Mouse (Mus musculus) lung, adult 2 months (tissue): ENCODE data around the gene Rps15a. TPM values are rescaled to one million over a fixed set of nuclear protein-coding genes. Genes with fewer than 3 reads are reported as not detected.

ENCODE experiments used
- DNase-seq: peaks from one replicate; pipeline ENCODE4 v3.0.0; 2022
- H3K4me1 ChIP-seq: fragments of 200-500 bp; 2 replicates; pipeline ENCODE4 v1.6.1; 2011; ENCODE audit warnings: low read length; ENCODE audit not compliant: control insufficient read depth, insufficient read depth
- H3K4me3 ChIP-seq: fragments of 200-500 bp; replicated peaks from 2 replicates; pipeline ENCODE3; 2011; ENCODE audit warnings: low read depth, mild to moderate bottlenecking, control low read depth, low read length; ENCODE audit errors: extremely low read depth
- CTCF ChIP-seq: fragments of 200-500 bp; IDR thresholded peaks from 2 replicates; pipeline ENCODE4 v1.5.1; 2011; ENCODE audit warnings: mild to moderate bottlenecking, low read length, control low read depth; ENCODE audit not compliant: insufficient read depth
- POLR2A ChIP-seq: fragments of 200-500 bp; IDR thresholded peaks from 2 replicates; pipeline ENCODE4 v1.6.1; 2011; ENCODE audit warnings: low read depth, mild to moderate bottlenecking, control low read depth, low read length, borderline replicate concordance; ENCODE audit errors: extremely low read depth
- WGBS: fragments of 180-500 bp; shearing (Covaris S2); methylation state at CpG from one replicate; pipeline ENCODE4 v1.1.7; 2018; 5-methylcytosine and 5-hydroxymethylcytosine counted together
- polyA plus RNA-seq: library from polyadenylated mRNA; depleted of rRNA; stranded (reverse); fragments of >200 nt; gene quantifications from 2 replicates; pipeline ENCODE4 v1.2.3, GENCODE M21; 2012; rRNA removed

Rps15a gene
- 435 and 792 TPM in 2 replicates for polyA plus RNA-seq

DNA sequence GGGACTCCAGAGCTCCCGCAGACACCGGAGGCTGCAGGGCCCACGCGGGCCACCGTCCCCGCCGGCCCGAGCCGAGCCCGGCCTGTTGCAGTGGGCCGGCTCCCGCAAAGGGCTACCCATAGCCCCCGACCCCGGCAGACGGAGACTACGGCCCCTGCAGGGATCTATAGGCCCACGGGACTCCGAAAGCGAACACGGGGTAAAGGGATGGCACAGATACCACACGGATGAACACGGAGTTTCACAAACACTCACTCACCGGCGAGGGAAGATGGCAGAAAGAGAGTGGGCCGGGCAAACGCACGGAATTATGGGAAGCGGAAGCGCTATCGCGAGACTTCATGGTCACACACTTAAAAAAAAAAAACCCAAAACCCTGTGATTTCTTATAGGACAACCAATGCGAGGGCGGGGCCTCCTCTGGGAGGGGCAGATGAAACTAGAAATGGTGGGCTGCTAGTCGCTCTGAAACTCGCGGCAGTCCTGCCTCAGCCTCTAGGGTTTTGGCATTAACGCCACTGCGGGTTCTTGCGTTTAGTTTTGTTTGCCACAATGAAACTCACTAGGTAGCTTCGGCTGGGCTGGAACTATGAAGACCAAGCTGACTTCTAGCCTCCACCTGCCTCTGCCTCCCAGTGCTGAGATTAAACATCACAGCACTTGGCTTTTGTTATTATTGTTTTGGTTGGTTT is at the start of gene Rps15a:
TSS of gene Rps15a (minus strand) at position 312 of the 692 bp plus-strand sequence.
- peak; percentile 95 for DNase-seq
- H3K4me1 ChIP-seq, result peaks cover 32% of the 10 kb centered on the region
- TF ChIP-seq CTCF (no peak), POLR2A (peak; percentile 85; the same call in 1 of the 2 replicates)

DNA sequence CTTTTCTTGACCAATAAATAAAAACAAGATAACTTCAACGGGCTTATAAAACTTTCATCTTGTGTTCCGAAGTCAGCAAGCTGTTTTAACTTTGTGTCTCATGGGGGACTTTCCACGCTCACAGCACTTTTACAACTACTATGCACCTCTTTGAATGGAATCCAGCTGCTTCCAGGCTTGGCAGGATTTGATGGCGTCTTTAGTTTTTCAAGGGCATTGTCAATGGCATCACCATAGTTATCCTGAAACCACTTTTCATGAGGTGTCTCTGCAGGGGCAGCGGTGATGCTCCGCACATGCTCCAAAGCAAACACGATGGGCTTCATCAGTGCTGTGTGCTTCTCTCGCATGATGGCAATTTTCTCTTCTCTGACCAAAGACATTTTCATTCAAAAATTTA is 47.0 kb upstream of the Rps15a start:
- H3K4me1 ChIP-seq, result no peaks in the 10 kb centered on the region
- H3K4me3 ChIP-seq, result no peak overlapping the region
- WGBS, result 95% methylated on average over 8 of the region's 8 CpGs
- TF ChIP-seq POLR2A (no peak), CTCF (no peak)
- DNase-seq, result no peak

More for the DNA sequence above, at the start of gene Rps15a:
- peak within 1 kb of the TSS; percentile 82 for H3K4me3 ChIP-seq
- under 1% methylated on average over 40 of the region's 40 CpGs for WGBS

DNA sequence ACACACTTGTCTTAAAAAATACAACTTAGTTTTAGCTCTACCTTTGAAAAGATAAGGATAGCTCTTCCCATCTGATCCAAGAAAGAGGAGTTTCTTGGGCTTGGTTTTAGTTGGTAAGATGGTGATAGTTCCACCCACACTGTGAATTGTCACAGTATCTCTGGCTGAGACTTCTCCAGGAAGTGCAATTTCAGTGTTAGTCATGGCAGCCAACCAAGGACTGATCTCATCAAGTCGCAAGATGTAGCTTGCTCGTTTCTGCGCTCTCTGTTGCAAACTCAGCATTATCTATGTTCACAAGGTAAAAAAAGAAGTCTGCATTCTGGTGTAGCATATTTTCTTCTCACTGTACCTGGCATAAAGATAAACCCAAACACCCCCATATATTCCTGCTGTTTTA is 44.1 kb upstream of the Rps15a start:
- DNase-seq, result no peak
- H3K4me1 ChIP-seq, result no peaks in the 10 kb centered on the region
- TF ChIP-seq CTCF (no peak), POLR2A (no peak)
- no peak overlapping the region for H3K4me3 ChIP-seq
- 72% methylated on average over 3 of the region's 3 CpGs for WGBS

DNA sequence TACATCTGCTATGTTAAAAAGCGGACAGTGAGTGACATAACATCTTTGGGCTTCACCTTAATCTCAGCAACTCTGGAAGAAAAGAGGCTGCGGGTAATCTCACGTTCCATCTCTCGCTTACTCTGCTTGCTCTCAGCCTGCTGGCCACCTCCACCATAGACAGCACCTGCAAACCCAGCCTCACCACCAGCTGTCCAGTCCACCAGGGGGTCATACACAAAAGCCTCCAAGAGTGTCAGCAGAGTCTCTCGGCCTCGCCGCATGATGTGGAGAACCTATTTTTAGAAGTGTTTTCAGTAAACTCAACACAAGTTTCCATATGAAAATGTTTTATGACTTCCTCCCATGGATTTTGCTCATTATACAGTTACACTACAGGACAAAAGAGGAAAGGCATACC is 40.5 kb upstream of the Rps15a start:
- TF ChIP-seq POLR2A (no peak), CTCF (no peak)
- H3K4me3 ChIP-seq, result no peak overlapping the region
- 88% methylated on average over 7 of the region's 7 CpGs for WGBS

DNA sequence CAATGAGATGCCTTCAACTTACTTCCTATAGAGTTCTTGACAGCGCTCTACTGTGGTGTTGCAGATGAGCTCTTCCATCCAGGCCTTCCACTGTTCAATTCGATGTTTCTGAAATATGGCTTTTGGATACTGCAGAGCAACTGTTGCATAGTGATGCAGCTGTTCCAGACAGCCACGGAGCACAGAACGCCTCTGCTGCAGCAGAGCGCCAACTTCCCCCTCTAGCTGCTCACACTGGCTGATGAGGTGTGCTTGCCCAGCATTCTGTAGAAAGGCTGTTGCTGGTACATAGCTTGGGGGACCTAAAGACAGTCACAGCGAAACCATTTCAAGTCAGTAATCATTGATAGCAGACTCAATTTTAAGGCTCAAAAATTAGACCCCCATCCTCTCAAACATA is 38.2 kb upstream of the Rps15a start:
- Histone ChIP-seq H3K4me1 (no peaks in the 10 kb centered on the region), H3K4me3 (no peak overlapping the region)
- 85% methylated on average over 6 of the region's 6 CpGs for WGBS
- no peak for DNase-seq
- TF ChIP-seq CTCF (no peak), POLR2A (no peak)

More for the DNA sequence above, 40.5 kb upstream of the Rps15a start:
- H3K4me1 ChIP-seq, result no peaks in the 10 kb centered on the region
- DNase-seq, result no peak

DNA sequence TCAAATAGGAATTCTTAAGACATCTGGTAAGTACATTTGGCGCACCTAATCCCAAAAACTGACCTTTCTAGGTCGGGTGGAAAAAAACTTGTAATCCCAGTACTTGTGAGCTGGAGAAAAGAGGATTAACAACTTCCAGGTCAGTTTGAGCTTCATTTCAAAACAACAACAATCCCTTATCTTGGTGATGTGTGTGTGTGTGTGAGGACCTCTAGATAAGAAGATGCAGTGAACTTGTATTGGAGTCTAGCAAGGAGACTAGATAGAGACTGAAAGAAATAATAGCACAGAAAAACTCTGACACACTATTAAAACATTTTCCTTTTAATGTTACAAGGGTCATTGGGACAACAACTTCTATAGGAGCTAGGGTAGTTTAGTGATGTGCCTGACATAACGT is 27.6 kb upstream of the Rps15a start:
- DNase-seq, result no peak
- TF ChIP-seq POLR2A (no peak), CTCF (no peak)
- Histone ChIP-seq H3K4me3 (no peak overlapping the region), H3K4me1 (no peaks in the 10 kb centered on the region)
- 87% methylated on average over 3 of the region's 3 CpGs for WGBS

DNA sequence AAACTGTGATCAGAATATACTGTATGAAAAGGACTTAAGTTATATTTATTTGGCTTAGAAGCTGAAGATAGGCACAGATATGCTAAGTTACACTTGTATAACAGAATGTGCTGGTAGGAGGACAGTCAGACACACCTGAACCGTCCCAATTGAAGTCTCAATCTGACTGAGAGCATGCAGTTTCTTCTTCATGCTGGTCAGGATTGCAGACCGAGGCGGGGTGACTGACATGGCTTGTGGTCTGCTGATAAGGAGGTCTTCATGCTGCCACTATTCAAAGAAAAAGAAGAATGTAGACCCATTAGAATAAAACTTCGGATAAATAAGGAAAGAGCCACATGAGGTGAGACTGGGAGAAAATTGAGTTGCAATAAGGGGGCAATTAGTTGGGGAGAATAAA is 27.1 kb upstream of the Rps15a start:
- TF ChIP-seq CTCF (no peak), POLR2A (no peak)
- H3K4me1 ChIP-seq, result no peaks in the 10 kb centered on the region
- WGBS, result 92% methylated on average over 4 of the region's 4 CpGs
- DNase-seq, result no peak
- H3K4me3 ChIP-seq, result no peak overlapping the region

DNA sequence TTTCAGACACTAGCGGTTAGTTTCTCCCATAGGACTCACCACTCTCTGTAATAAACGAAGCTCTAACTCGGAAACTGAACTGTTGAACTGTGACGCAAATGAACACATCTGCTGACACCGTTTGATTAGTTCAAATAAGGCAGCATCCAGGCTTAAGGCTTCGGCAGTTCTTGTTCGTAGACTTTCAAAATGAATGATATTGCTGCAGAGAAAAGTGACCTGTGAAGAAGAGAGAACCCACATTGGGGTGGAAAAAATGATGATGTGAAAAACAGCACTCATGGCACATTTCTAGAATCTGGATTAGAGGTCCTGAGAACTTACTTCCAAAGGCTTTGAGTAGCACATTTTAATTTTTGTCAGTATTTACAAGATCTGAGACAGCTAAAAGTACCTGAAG is 25.3 kb upstream of the Rps15a start:
- 94% methylated on average over 7 of the region's 7 CpGs for WGBS

DNA sequence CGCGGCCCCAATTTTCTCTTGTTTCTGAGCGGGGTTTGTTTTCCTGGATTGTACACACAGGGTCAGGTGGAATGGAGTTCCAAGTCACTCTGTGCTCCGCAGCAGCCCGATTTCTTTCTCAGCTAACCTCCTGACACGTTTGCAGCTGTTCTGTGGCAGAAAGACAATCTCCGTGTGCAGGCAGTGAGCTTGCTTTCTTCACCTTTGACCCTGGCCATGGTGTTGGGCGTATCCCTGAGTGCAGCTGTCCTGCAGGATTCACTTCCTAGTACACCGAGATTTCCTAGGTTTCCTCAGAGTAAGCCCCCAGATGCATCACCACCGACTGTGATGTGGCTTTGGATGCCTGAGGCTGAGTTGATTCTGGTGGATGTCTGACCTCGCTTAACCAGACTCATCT is 19.1 kb upstream of the Rps15a start:
- TF ChIP-seq CTCF (no peak), POLR2A (no peak)
- H3K4me3 ChIP-seq, result no peak overlapping the region
- no peaks in the 10 kb centered on the region for H3K4me1 ChIP-seq

More for the DNA sequence above, 25.3 kb upstream of the Rps15a start:
- TF ChIP-seq POLR2A, result no peak
- TF ChIP-seq CTCF, result no peak
- no peak for DNase-seq
- Histone ChIP-seq H3K4me1 (no peaks in the 10 kb centered on the region), H3K4me3 (no peak overlapping the region)

DNA sequence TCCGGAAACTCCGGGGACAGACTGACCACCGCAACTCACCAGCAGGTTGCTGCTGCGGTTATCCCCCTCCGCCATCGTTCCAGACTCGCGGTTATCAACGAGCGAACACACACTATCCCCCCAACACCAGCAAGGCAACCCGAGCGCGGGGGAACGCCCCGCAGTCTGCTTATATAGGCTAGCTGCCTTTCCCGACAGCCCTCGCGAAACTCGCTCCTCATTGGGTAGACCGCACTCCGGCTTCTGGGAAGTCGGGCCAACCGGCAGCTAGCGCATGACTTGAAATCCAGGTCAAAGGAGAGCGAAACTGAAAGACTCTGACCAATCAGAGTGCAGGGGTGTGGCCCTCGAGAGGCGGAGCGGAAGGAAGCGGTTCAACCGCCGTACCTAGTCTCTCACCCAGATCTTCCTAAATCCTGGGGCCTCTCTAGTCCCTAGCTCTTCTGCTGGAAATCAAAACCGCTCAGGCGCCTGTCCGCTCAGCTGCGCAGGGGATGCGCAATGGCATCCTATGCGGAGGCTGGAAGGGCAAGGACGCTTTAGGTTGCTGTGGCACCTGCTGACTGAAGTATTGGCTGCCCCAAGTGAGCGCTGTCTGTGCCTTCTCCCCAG is 13.5 kb upstream of the Rps15a start, which contains the start of gene Arl6ip1:
TSS of gene Arl6ip1 (minus strand) at position 233 of the 612 bp plus-strand sequence.
- peak; percentile 97 for DNase-seq
- WGBS, result under 1% methylated on average over 39 of the region's 39 CpGs
- H3K4me1 ChIP-seq, result no peaks in the 10 kb centered on the region; the same call in 1 of the 2 replicates
- TF ChIP-seq POLR2A (peak; percentile 99), CTCF (no peak)
- H3K4me3 ChIP-seq, result peak within 1 kb of the TSS; percentile 90

More for the DNA sequence above, 19.1 kb upstream of the Rps15a start:
- DNase-seq, result no peak
- 82% methylated on average over 11 of the region's 11 CpGs for WGBS
